Mouse (Mus musculus): ENCODE data around the gene Rpl3. TPM values are rescaled to one million over a fixed set of nuclear protein-coding genes. Genes with fewer than 3 reads are reported as not detected.

The Rpl3 gene
- total RNA-seq, 2 experiments from 2014 or later, result 37.2 to 48.3 TPM

DNA sequence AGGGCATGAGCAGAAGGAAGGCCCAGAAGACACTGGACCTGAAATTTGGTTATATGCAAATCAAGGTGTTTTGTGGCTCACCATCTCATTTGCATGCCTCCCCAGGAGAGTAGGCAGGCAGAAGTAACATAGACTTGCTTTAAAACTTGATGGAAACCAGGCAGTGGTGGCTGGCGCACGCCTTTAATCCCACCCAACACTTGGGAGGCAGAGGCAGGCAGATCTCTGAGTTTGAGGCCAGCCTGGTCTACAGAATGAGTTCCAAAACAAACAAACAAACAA, 53.6 kb downstream of the Rpl3 start:
- DNase-seq (ENCODE audit: low spot score), result no peak

DNA sequence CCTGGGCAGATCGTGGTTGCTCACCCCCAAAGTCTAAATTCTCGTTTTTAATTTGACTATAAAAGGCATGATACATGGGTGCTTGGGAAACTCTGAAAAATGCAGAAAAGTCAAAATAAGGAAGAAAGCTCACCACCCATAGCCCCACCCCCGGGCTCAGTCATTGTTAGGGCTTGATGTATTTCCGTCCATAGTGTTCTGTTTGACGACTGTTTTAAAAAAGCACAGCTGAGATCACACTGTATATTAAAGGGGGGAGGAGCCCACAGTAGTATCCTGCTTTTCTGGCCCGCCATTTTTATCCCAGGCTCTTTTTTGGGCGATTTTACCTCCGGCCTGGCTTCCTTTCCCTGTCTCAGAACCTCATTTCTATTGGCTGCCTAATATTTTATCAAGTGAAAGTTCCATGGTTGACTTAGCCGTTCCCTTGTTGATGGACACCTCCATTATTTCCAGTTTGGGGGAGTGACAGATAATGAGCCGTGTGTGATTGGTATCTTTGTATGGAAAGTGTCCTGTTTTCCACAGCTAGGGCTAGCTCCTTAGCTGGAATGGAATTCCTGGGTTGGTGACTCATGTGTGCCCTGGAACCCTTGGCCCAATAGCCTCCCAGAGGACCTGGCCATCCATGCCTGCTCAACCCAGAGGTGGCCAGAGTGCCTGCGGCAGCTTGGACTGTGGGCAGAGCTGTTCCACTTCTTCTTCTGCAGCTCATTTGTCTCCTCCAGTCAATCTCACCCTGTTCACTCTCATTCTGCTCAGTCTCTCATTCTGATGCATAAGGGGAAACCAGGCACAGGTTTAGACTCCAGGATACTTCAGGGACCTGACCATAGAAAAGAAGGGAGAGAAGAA, 54.2 kb downstream of the Rpl3 start:
- DNase-seq (ENCODE audit: low spot score), result no peak

DNA sequence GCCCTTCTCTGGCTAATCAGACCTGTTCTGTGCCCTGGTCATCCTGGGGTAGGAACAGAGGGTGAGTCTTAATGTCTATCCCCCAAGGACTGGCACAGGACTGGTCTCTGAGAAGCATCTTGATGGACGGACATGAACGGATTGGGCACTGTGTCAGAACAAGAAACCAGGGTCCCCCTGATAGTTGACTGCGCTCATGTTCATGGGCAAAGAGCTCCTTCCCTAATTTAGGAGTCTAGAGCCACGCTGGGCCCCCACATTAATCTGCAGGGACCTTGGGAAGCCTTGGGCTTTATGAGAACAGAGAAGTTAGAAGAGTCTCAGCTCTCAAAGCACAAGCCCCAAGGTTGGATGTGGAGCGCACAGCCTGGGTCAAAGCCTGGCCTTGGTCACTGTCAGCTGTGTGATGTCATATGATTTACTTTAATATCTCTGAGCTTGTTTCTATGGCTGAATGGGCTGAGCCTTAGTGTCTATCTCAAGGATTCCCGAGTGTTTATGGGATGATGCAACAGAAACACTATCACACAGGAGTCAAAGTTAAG, 56.3 kb downstream of the Rpl3 start:
- no peak for DNase-seq (ENCODE audit: low spot score)

DNA sequence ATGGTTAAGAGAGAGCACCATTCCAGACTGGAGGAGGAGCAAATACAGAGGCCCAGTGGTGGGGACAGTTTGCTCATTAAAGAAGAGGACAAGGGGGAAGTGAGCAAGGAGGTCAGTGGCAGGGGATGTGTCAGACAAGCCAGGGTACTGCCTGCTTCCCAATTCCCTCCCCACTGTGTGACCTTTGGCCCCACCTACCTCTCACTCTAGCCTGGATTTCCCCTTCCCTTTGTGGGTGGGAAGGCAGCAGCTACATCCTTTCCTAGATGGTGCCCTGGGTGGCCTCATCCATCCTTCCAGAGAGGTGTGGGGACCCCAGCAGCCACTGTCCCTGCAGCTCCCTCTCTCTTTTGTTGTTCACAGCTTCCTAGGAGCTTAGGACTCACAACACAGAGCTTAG, 56.8 kb downstream of the Rpl3 start:
- DNase-seq (ENCODE audit: low spot score), result no peak

DNA sequence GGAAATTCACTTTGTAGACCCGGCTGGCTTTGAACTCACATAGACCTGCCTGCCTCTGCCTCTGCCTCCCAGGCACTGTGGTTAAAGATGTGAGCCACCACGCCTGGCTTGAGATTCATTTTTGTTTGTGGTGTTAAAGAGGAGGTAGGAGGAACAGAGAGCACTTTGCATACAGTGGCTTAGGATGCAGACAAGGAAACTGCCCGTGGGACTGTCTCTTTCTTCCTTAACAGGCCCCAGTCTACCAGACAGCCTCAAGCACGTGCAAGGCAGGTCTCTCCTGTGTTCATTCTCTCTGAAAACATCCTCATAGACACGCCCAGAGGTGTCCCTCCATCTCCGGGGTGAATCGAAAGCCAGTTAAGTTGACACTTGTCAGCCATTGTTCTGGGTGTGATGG, 57.3 kb downstream of the Rpl3 start:
- no peak for DNase-seq (ENCODE audit: low spot score)

DNA sequence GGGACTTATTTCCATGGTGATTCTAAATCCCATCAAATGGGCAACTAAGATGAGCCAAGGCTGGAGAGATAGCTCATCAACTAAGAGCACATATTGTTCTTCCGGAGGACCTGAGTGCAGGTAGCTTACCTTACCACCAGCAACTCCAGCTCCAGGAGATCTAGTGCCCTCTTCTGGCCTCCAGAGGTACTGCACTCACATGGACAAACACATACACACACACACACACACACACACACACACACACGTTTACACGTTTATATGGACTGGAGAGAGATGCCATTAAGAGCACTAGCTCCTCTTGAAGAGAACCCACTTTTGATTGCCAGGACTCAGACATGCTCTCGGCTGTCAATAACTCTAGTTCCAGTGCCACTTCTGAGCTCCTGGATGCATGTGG, 60.5 kb downstream of the Rpl3 start:
- no peak for DNase-seq (ENCODE audit: low spot score)

DNA sequence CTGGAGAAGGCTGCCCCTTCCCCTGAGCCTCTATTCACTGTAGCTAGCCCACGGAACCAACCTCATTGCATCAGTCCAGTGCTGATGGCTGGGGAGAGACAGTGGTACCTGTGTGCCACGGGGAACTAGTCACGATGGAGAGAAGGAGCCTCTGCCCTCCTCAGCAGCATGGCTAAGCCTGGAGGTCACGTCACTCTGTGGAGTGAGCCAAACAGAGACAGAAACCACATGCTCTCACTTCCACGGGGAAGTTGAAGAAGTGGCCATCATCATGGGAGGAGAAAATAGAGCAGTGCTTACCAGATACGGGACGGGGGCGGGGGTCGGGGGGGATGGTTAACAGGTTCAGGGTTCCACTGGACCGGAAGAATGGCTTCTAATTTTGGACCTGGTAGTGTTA, 61.3 kb downstream of the Rpl3 start:
- DNase-seq (ENCODE audit: low spot score), result no peak

DNA sequence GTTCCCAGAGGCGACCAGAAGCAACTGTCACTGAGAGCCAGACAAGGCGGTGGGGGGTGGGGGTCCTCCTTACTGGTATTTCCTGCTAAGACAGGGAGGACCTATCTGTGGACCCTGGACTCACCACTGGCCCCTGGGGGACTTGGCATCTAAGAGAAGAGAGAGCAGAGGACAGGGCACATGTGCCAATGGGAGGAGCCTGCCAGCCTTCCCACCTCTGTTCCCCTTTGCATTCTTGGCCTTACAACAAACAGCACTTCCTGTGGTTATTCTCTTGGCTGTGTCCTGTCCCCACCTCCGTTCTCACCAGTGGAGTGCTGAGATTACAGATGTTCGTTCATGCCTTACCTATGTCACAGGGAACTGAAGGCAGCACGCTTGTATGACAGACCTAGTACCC, 62.8 kb downstream of the Rpl3 start:
- DNase-seq (ENCODE audit: low spot score), result no peak

Small RNA genes within 50 kb of the gene (microRNA-seq; reads per million reads assigned to microRNA genes)
- 94.1 reads per million, percentile 58 among the genes with 10 or more reads in this experiment for gene Snord43

Other genes starting within 250 kb of the Rpl3 start
- 1 to 10 TPM; 1.6 to 2.3 TPM for gene Apobec3, start 200.2 kb downstream of the Rpl3 start, total RNA-seq (2021)
- 10 to 100 TPM; 20.5 to 22.9 TPM for gene Cbx7, start 120.7 kb downstream of the Rpl3 start, total RNA-seq (2021)
- 10 to 100 TPM; 12.9 to 22.1 TPM for gene Pdgfb, start 76.9 kb downstream of the Rpl3 start, total RNA-seq (2021)
- 10 to 100 TPM; 54.8 to 60.6 TPM for gene Syngr1, start 534 bp downstream of the Rpl3 start, total RNA-seq (2021)
- 10 to 100 TPM; 11.0 to 12.5 TPM for gene Tab1, start 41.3 kb upstream of the Rpl3 start, total RNA-seq (2021)
- gene Mgat3, start 81.9 kb upstream of the Rpl3 start, total RNA-seq (2021), result 1 to 10 TPM in 1 of 2 experiments, under 1 TPM in 1; 0.43 to 1.2 TPM
- gene Mief1, start 142.2 kb upstream of the Rpl3 start, total RNA-seq (2021), result 10 to 100 TPM; 20.4 to 23.0 TPM
- 1 to 10 TPM; 7.1 to 9.7 TPM for gene AC140267.1, start 144.0 kb upstream of the Rpl3 start, total RNA-seq (2021)
- gene Atf4, start 163.3 kb upstream of the Rpl3 start, total RNA-seq (2021), result 100 to 1,000 TPM; 141 to 165 TPM
- 10 to 100 TPM; 10.8 to 15.3 TPM for gene Rps19bp1, start 172.4 kb upstream of the Rpl3 start, total RNA-seq (2021)
- gene Cacna1i, start 195.4 kb upstream of the Rpl3 start, total RNA-seq (2021), result under 1 TPM; 0.21 TPM

Measured in gastrocnemius, adult 18-20 months (tissue).